Mouse (Mus musculus) lung, embryonic 14.5 days (tissue): ENCODE results near the gene Slc39a5. TPM values are rescaled to one million over a fixed set of nuclear protein-coding genes. Genes with fewer than 3 reads are reported as not detected.

Source experiments
- ATAC-seq: fragments of 200-750 bp; cut with Nextera tagmentation; 2 replicates; pipeline ENCODE4 v1.8.0; 2017; ENCODE audit warnings: mild to moderate bottlenecking, moderate TSS enrichment, moderate library complexity; ENCODE audit not compliant: insufficient read depth
- DNase-seq: peaks from one replicate; pipeline ENCODE4 v3.0.0-alpha.2; 2015
- H3K27ac ChIP-seq: fragments of 300-500 bp; sonication (generic); 2 replicates; pipeline ENCODE4 v1.5.1; 2014; ENCODE audit warnings: low read depth, mild to moderate bottlenecking, moderate library complexity
- H3K27me3 ChIP-seq: fragments of 300-500 bp; sonication (generic); 2 replicates; pipeline ENCODE4 v1.6.1; 2014; ENCODE audit warnings: low read length, control low read depth; ENCODE audit not compliant: insufficient read depth
- H3K36me3 ChIP-seq: fragments of 300-500 bp; sonication (generic); 2 replicates; pipeline ENCODE4 v1.6.1; 2014; ENCODE audit warnings: control low read depth; ENCODE audit not compliant: insufficient read depth
- H3K4me1 ChIP-seq: fragments of 300-500 bp; sonication (generic); 2 replicates; pipeline ENCODE4 v1.6.1; 2014; ENCODE audit warnings: antibody characterized with exemption, control low read depth; ENCODE audit not compliant: insufficient read depth
- H3K4me2 ChIP-seq: fragments of 300-500 bp; sonication (generic); 2 replicates; pipeline ENCODE4 v1.6.1; 2014; ENCODE audit warnings: mild to moderate bottlenecking
- H3K4me3 ChIP-seq: fragments of 300-500 bp; sonication (generic); 2 replicates; pipeline ENCODE4 v1.5.1; 2014; ENCODE audit warnings: low read depth, low read length
- H3K9ac ChIP-seq: fragments of 300-500 bp; sonication (generic); 2 replicates; pipeline ENCODE4 v1.6.1; 2014
- H3K9me3 ChIP-seq: fragments of 300-500 bp; sonication (generic); 2 replicates; pipeline ENCODE4 v1.6.1; 2016; ENCODE audit warnings: low read depth, low read length, control low read depth
- CTCF ChIP-seq: IDR thresholded peaks from 2 replicates; pipeline ENCODE4 v1.5.1; 2016; ENCODE audit warnings: antibody characterized with exemption, low read depth
- WGBS: fragments of 180-500 bp; shearing (Covaris S2); extraction: QIAGEN DNeasy Blood & Tissue Kit; methylation state at CpG from one replicate; pipeline ENCODE4 v1.1.7; 2014; 5-methylcytosine and 5-hydroxymethylcytosine counted together
- polyA plus RNA-seq: library from polyadenylated mRNA; unstranded; fragments of >200 nt; fragmentation: Nextera tagmentation; extraction: Ambion mirVana; gene quantifications from 2 replicates; pipeline ENCODE4 v1.2.1, GENCODE M21; 2014

Gene Slc39a5
- polyA plus RNA-seq, 1 experiment from 2014 or later = 0.18 TPM

- ATAC-seq (no peak), DNase-seq (no peak)
- Histone ChIP-seq H3K9ac (no peak overlapping the region), H3K27ac (no peak overlapping the region), H3K4me1 (no peaks in the 10 kb centered on the region), H3K36me3 (peaks cover 66% of the 10 kb centered on the region), H3K4me3 (no peak overlapping the region), H3K9me3 (no peaks in the 10 kb centered on the region), H3K4me2 (no peak overlapping the region), H3K27me3 (no peaks in the 10 kb centered on the region)
- WGBS = 31% methylated on average over 7 of the region's 7 CpGs
- TF ChIP-seq CTCF = no peak
Measured at GRCm38 (mm10) chr10:128424604-128425003, 23.6 kb upstream of the Slc39a5 start.

GRCm38 (mm10) chr10:128422426-128422825, 21.4 kb upstream of the Slc39a5 start:
- Histone ChIP-seq H3K27ac (no peak overlapping the region), H3K27me3 (no peaks in the 10 kb centered on the region), H3K36me3 (peaks cover 70% of the 10 kb centered on the region), H3K9ac (no peak overlapping the region), H3K4me3 (no peak overlapping the region), H3K4me2 (no peak overlapping the region), H3K4me1 (no peaks in the 10 kb centered on the region), H3K9me3 (no peaks in the 10 kb centered on the region)
- ATAC-seq = no peak
- DNase-seq = no peak
- no peak for TF ChIP-seq CTCF
- 71% methylated on average over 5 of the region's 5 CpGs for WGBS

- peaks cover 51% of the 10 kb centered on the region for H3K36me3 ChIP-seq
- TF ChIP-seq CTCF = no peak
- H3K27ac ChIP-seq = no peak overlapping the region
- H3K9me3 ChIP-seq = no peaks in the 10 kb centered on the region
- no peaks in the 10 kb centered on the region for H3K27me3 ChIP-seq
- no peak for DNase-seq
- 0 out of 2 replicates have a peak, but pooled peaks cover 4% of the 10 kb centered on the region for H3K4me1 ChIP-seq
- no peak overlapping the region for H3K4me3 ChIP-seq
- no peak for ATAC-seq
- 88% methylated on average over 5 of the region's 5 CpGs for WGBS
- no peak overlapping the region for H3K9ac ChIP-seq
- H3K4me2 ChIP-seq = no peak overlapping the region
Measured at GRCm38 (mm10) chr10:128414848-128415247, 13.8 kb upstream of the Slc39a5 start.

GRCm38 (mm10) chr10:128413076-128413475, 12.0 kb upstream of the Slc39a5 start:
- Histone ChIP-seq H3K4me1 (0 out of 2 replicates have a peak, but pooled peaks cover 8% of the 10 kb centered on the region), H3K9me3 (no peaks in the 10 kb centered on the region), H3K4me2 (peak overlapping the region; percentile 98), H3K27ac (no peak overlapping the region), H3K36me3 (peaks cover 37% of the 10 kb centered on the region), H3K4me3 (peak overlapping the region; percentile 85; the same call in 1 of the 2 replicates), H3K27me3 (no peaks in the 10 kb centered on the region), H3K9ac (peak overlapping the region; percentile 76)
- no peak for ATAC-seq
- TF ChIP-seq CTCF = no peak
- 57% methylated on average over 1 of the region's 1 CpGs for WGBS
- DNase-seq = no peak

GRCm38 (mm10) chr10:128412558-128412957, 11.5 kb upstream of the Slc39a5 start:
- ATAC-seq (no peak), DNase-seq (no peak)
- Histone ChIP-seq H3K4me3 (peak overlapping the region; percentile 85), H3K4me2 (peak overlapping the region; percentile 98), H3K27ac (peak overlapping the region; percentile 93; the same call in 1 of the 2 replicates), H3K36me3 (peaks cover 37% of the 10 kb centered on the region), H3K9ac (peak overlapping the region; percentile 76), H3K27me3 (no peaks in the 10 kb centered on the region), H3K9me3 (no peaks in the 10 kb centered on the region), H3K4me1 (0 out of 2 replicates have a peak, but pooled peaks cover 8% of the 10 kb centered on the region)
- TF ChIP-seq CTCF = no peak
- 33% methylated on average over 1 of the region's 1 CpGs for WGBS

- Histone ChIP-seq H3K4me2 (peak overlapping the region; percentile 98), H3K4me1 (0 out of 2 replicates have a peak, but pooled peaks cover 8% of the 10 kb centered on the region), H3K9ac (peak overlapping the region; percentile 76), H3K27me3 (no peaks in the 10 kb centered on the region), H3K27ac (peak overlapping the region; percentile 93), H3K36me3 (peaks cover 38% of the 10 kb centered on the region), H3K9me3 (no peaks in the 10 kb centered on the region), H3K4me3 (peak overlapping the region; percentile 85)
- ATAC-seq (no peak), DNase-seq (peak; percentile 79)
- 1% methylated on average over 14 of the region's 14 CpGs for WGBS
- TF ChIP-seq CTCF = no peak
Measured at GRCm38 (mm10) chr10:128412055-128412381, 11.0 kb upstream of the Slc39a5 start.

GRCm38 (mm10) chr10:128411211-128412054, 10.4 kb upstream of the Slc39a5 start, which contains the start of the genes Nabp2 and Rnf41:
Gene Nabp2 (minus strand): TSS chr10:128411492.
Gene Rnf41 (plus strand): TSS chr10:128411657.
- ATAC-seq (peak; percentile 92), DNase-seq (peak; percentile 100)
- Histone ChIP-seq H3K4me2 (peak within 1 kb of the TSS; percentile 98), H3K9ac (peak within 1 kb of the TSS; percentile 76), H3K4me3 (peak within 1 kb of the TSS; percentile 85), H3K36me3 (peaks cover 35% of the 10 kb centered on the region), H3K27me3 (no peaks in the 10 kb centered on the region), H3K9me3 (no peaks in the 10 kb centered on the region), H3K4me1 (0 out of 2 replicates have a peak, but pooled peaks cover 8% of the 10 kb centered on the region), H3K27ac (peak within 1 kb of the TSS; percentile 93)
- under 1% methylated on average over 50 of the region's 50 CpGs for WGBS
- no peak for TF ChIP-seq CTCF
